Mouse (Mus musculus): Measurements from ENCODE around the gene Gm48551. TPM values are rescaled to one million over a fixed set of nuclear protein-coding genes. Genes with fewer than 3 reads are reported as not detected.
A peak's percentile ranks its signal among the peaks of the same experiment; 100 is the strongest.

The Gm48551 gene
- total RNA-seq, 2 experiments from 2014 or later: 2.0 to 3.4 TPM

- no peak for DNase-seq (ENCODE audit: extremely low spot score in 1 of 2, low spot score in 2 of 2)
- TF ChIP-seq CTCF (IDR thresholded peaks at IDR 0.05): no peak
- peak overlapping the region; percentile 61 for H3K27ac ChIP-seq
- H3K4me3 ChIP-seq: no peak overlapping the region
- intact Hi-C loops (cut with DNase I): no loop called here
Observed at GRCm38 (mm10) chr10:81409330-81409729, 25.1 kb downstream of the Gm48551 start.

- no peak for TF ChIP-seq CTCF (IDR thresholded peaks at IDR 0.05)
- no peak overlapping the region for H3K4me3 ChIP-seq
- no peak for DNase-seq (ENCODE audit: extremely low spot score in 1 of 2, low spot score in 2 of 2)
- H3K27ac ChIP-seq: peak overlapping the region; percentile 97
- intact Hi-C loops (cut with DNase I): no loop called here
Observed at GRCm38 (mm10) chr10:81410350-81410749, 26.1 kb downstream of the Gm48551 start.

DNA sequence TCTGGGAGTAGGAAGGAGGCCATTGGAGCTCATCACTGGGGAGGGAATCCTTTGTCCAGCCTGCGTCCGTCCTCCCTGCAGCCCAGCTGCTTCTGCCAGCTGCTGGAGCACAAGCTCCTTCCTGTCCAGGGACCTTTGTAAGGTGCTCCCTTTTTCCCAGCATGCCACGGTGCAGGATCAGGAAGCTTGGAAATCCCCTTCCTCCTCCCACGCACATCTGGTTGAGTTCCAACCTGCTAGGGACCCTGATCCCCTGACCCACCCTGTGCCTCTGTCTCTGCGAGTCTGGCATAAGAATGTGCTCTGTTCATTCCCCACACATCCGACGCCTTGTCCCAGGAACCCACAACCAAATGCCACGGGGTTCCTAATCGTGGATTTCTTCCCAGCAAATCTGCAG, 26.7 kb downstream of the Gm48551 start:
- Histone ChIP-seq H3K4me3 (no peak overlapping the region), H3K27ac (peak overlapping the region; percentile 97)
- intact Hi-C loops (cut with DNase I): no loop called here
- TF ChIP-seq CTCF (IDR thresholded peaks at IDR 0.05): no peak
- DNase-seq (ENCODE audit: extremely low spot score in 1 of 2, low spot score in 2 of 2): no peak

- H3K27ac ChIP-seq: peak overlapping the region; percentile 97
- TF ChIP-seq CTCF (IDR thresholded peaks at IDR 0.05): no peak
- intact Hi-C loops (cut with DNase I): loop anchor here (2.0 kb wide), 1 partner anchor 15 kb away; no protein-coding TSS in a partner anchor
- H3K4me3 ChIP-seq: no peak overlapping the region
- peak in 1 of 2 experiments; percentile 60 for DNase-seq (ENCODE audit: extremely low spot score in 1 of 2, low spot score in 2 of 2)
Observed at GRCm38 (mm10) chr10:81411471-81412400, 27.5 kb downstream of the Gm48551 start.

GRCm38 (mm10) chr10:81412586-81413309, 28.5 kb downstream of the Gm48551 start:
- intact Hi-C loops (cut with DNase I): loop anchor here (2.0 kb wide), 1 partner anchor 14 kb away; no protein-coding TSS in a partner anchor
- no peak overlapping the region for H3K4me3 ChIP-seq
- TF ChIP-seq CTCF (IDR thresholded peaks at IDR 0.05): no peak
- peak overlapping the region; percentile 97 for H3K27ac ChIP-seq
- no peak for DNase-seq (ENCODE audit: extremely low spot score in 1 of 2, low spot score in 2 of 2)

GRCm38 (mm10) chr10:81413310-81414261, 29.3 kb downstream of the Gm48551 start:
- intact Hi-C loops (cut with DNase I): loop anchor here (2.0 kb wide), 1 partner anchor 13 kb away; no protein-coding TSS in a partner anchor
- H3K4me3 ChIP-seq: no peak overlapping the region
- TF ChIP-seq CTCF (IDR thresholded peaks at IDR 0.05): no peak; the same call in 1 of the 2 replicates
- DNase-seq (ENCODE audit: extremely low spot score in 1 of 2, low spot score in 2 of 2): peak; percentile 82 to 85
- peak overlapping the region; percentile 97 for H3K27ac ChIP-seq

DNA sequence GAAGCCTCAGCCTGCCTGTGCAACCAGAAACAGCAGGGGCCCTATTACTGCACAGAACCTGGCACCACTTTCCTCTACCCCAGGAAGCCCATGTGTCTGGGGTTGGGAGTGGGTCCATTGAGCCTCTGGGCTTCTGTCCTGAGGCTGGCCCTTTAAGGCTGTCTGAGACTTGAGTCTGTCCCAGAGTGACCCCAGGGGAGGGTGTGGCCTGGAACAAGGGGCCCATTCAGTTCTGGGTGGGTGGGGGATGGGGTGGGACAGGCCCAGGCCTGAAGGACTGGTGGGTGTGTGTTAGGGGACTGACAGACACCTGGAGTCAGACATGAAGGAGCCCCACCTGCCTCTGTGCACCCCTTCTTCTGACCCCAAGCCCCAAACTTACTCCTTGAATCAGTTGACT, 30.4 kb downstream of the Gm48551 start:
- Histone ChIP-seq H3K27ac (peak overlapping the region; percentile 97), H3K4me3 (no peak overlapping the region)
- TF ChIP-seq CTCF (IDR thresholded peaks at IDR 0.05): no peak
- intact Hi-C loops (cut with DNase I): no loop called here
- no peak for DNase-seq (ENCODE audit: extremely low spot score in 1 of 2, low spot score in 2 of 2)

DNA sequence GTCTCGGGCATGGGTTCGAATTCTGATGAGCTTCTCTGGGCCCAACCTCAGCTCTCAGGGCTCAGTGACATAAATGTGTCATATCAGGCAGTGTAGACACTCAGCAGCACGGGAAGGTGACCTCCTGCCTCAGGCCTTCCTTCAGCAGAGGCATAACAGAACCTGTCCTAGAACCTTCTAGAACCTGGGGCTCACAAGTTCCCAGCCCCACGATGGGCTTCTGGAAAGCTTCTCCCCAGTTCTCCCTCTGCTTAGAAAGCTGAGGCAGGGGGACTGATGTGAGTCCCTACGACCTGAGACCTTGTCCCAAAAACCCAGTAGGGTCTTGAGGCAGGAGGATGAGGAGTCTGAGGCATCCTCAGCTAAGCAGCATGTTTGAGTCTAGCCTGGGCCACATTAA, 30.9 kb downstream of the Gm48551 start:
- H3K27ac ChIP-seq: peak overlapping the region; percentile 97
- DNase-seq (ENCODE audit: extremely low spot score in 1 of 2, low spot score in 2 of 2): no peak
- intact Hi-C loops (cut with DNase I): no loop called here
- no peak overlapping the region for H3K4me3 ChIP-seq
- TF ChIP-seq CTCF (IDR thresholded peaks at IDR 0.05): no peak

DNA sequence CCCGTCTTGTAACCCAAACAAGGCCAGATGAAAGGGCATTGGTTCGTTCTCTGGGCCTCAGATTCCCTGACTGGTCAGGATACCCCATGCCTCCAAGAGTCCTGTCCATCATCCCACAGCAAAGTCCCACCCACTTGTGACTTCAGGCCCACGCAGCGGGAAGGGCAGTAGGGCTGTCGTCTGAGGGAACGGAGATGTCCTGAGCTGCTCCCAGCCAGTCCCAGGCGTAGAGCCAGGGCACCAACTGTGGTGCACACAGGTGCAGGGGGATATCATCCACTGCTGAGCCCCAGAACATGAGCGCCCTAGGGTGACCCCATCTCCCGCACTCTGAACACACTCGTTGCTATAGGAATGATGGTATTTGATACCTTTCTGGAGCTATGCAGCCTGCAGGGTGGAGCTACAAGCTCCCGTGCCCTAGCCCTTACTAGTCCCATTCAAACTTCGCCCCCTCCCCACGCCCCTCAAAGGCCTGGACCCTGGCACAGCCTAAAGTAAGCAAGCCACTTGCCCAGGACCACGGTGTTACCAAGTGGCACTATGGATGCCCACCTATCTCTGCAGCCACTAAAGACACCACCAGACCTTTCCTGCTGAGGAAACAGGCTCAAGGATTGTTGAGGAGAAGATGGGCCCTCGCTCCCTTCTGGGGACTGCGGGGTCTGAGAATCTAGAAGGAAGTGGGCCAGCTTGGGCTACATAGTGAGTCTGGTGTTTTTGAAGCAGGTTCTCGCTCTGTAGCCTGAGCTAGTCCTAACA, 31.5 kb downstream of the Gm48551 start:
- peak overlapping the region; percentile 97 for H3K27ac ChIP-seq
- DNase-seq (ENCODE audit: extremely low spot score in 1 of 2, low spot score in 2 of 2): no peak
- no peak for TF ChIP-seq CTCF (IDR thresholded peaks at IDR 0.05)
- H3K4me3 ChIP-seq: no peak overlapping the region
- intact Hi-C loops (cut with DNase I): no loop called here

DNA sequence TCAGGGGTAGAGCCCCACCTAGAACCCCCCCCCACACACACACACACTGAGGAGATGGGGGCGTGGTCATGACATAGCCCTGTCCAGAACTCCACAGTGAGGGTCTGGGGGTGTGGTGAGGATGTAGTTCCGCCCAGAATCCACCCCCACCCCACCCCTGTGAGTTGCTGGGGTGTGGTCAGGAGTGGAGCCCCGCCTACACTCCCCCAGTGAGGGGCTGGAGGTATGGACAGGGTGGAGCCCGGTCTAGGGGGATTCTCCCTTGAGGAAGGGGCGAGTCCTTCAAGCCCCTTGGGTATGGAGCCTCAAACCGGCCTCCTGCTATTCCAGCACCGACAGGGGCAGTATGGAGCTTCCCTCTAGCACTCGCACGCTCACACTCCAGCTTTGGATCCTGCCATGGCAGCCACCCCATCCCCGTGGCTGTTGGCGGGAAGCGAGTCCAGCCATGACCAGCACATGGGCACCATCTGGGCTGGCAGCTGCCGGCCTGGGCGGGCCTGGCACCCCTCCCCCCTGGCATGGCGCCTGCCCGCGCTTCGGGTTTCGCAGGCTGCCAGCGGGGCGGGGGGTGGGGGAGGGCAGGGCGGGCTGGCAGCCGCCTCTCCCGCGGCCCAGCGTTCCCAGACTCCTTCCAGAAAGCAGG, 32.4 kb downstream of the Gm48551 start:
- H3K27ac ChIP-seq: peak overlapping the region; percentile 97
- DNase-seq (ENCODE audit: extremely low spot score in 1 of 2, low spot score in 2 of 2): peak; percentile 86 to 91
- no peak overlapping the region; the same call in 1 of the 2 replicates for H3K4me3 ChIP-seq
- intact Hi-C loops (cut with DNase I): loop anchor here (1.0 kb wide), 1 partner anchor 10 kb away; no protein-coding TSS in a partner anchor
- TF ChIP-seq CTCF (IDR thresholded peaks at IDR 0.05): peak; percentile 69
